Mouse (Mus musculus): ENCODE measurements around the gene Zfp398. TPM values are rescaled to one million over a fixed set of nuclear protein-coding genes. Genes with fewer than 3 reads are reported as not detected.

Zfp398 gene
- polyA plus RNA-seq, 1 experiment: 0.04 TPM

- no peaks in the 10 kb centered on the region for H3K4me1 ChIP-seq (ENCODE audit: control insufficient read depth)
- H3K36me3 ChIP-seq (ENCODE audit: control insufficient read depth): peaks cover 2% of the 10 kb centered on the region; the same call in 1 of the 2 replicates
- TF ChIP-seq GATA1 (IDR thresholded peaks at IDR 0.05; ENCODE audit: low read length): no peak
- TF ChIP-seq TAL1 (IDR thresholded peaks at IDR 0.05; ENCODE audit: low read length): no peak
- H3K27me3 ChIP-seq (ENCODE audit: control insufficient read depth): no peaks in the 10 kb centered on the region
- no peak overlapping the region for H3K4me3 ChIP-seq (replicated peaks)
- no peaks in the 10 kb centered on the region for H3K9me3 ChIP-seq (ENCODE audit: control insufficient read depth, low read length)
These were observed 15.7 kb upstream of the Zfp398 start for GRCm38 (mm10) chr6:47819626-47820325.

GRCm38 (mm10) chr6:47821236-47821635 lies 14.2 kb upstream of the Zfp398 start:
- Histone ChIP-seq H3K27me3 (ENCODE audit: control insufficient read depth) (no peaks in the 10 kb centered on the region), H3K4me1 (ENCODE audit: control insufficient read depth) (no peaks in the 10 kb centered on the region), H3K36me3 (ENCODE audit: control insufficient read depth) (peaks cover 2% of the 10 kb centered on the region; the same call in 1 of the 2 replicates), H3K9me3 (ENCODE audit: control insufficient read depth, low read length) (no peaks in the 10 kb centered on the region), H3K4me3 (replicated peaks) (no peak overlapping the region)
- TF ChIP-seq GATA1 (IDR thresholded peaks at IDR 0.05; ENCODE audit: low read length) (no peak), TAL1 (IDR thresholded peaks at IDR 0.05; ENCODE audit: low read length) (no peak)

- TF ChIP-seq TAL1 (IDR thresholded peaks at IDR 0.05; ENCODE audit: low read length) (no peak), GATA1 (IDR thresholded peaks at IDR 0.05; ENCODE audit: low read length) (no peak)
- Histone ChIP-seq H3K36me3 (ENCODE audit: control insufficient read depth) (peaks cover 2% of the 10 kb centered on the region; the same call in 1 of the 2 replicates), H3K4me1 (ENCODE audit: control insufficient read depth) (no peaks in the 10 kb centered on the region), H3K27me3 (ENCODE audit: control insufficient read depth) (no peaks in the 10 kb centered on the region), H3K4me3 (replicated peaks) (no peak overlapping the region), H3K9me3 (ENCODE audit: control insufficient read depth, low read length) (no peaks in the 10 kb centered on the region)
These were observed 13.7 kb upstream of the Zfp398 start for GRCm38 (mm10) chr6:47821776-47822175.

- Histone ChIP-seq H3K4me1 (ENCODE audit: control insufficient read depth) (peaks cover 4% of the 10 kb centered on the region), H3K9me3 (ENCODE audit: control insufficient read depth, low read length) (no peaks in the 10 kb centered on the region), H3K4me3 (replicated peaks) (no peak overlapping the region), H3K27me3 (ENCODE audit: control insufficient read depth) (no peaks in the 10 kb centered on the region), H3K36me3 (ENCODE audit: control insufficient read depth) (peaks cover 2% of the 10 kb centered on the region; the same call in 1 of the 2 replicates)
- TF ChIP-seq GATA1 (IDR thresholded peaks at IDR 0.05; ENCODE audit: low read length): no peak
- TF ChIP-seq TAL1 (IDR thresholded peaks at IDR 0.05; ENCODE audit: low read length): no peak
These were observed 11.2 kb upstream of the Zfp398 start for GRCm38 (mm10) chr6:47824241-47824640.

- Histone ChIP-seq H3K9me3 (ENCODE audit: control insufficient read depth, low read length) (no peaks in the 10 kb centered on the region), H3K4me1 (ENCODE audit: control insufficient read depth) (peaks cover 19% of the 10 kb centered on the region), H3K4me3 (replicated peaks) (no peak overlapping the region), H3K36me3 (ENCODE audit: control insufficient read depth) (no peaks in the 10 kb centered on the region), H3K27me3 (ENCODE audit: control insufficient read depth) (no peaks in the 10 kb centered on the region)
- TF ChIP-seq TAL1 (IDR thresholded peaks at IDR 0.05; ENCODE audit: low read length): no peak
- no peak for TF ChIP-seq GATA1 (IDR thresholded peaks at IDR 0.05; ENCODE audit: low read length)
These were observed 8.0 kb upstream of the Zfp398 start for GRCm38 (mm10) chr6:47827462-47827861.

- H3K4me1 ChIP-seq (ENCODE audit: control insufficient read depth): peaks cover 19% of the 10 kb centered on the region
- H3K4me3 ChIP-seq (replicated peaks): no peak overlapping the region
- H3K36me3 ChIP-seq (ENCODE audit: control insufficient read depth): no peaks in the 10 kb centered on the region
- no peaks in the 10 kb centered on the region for H3K27me3 ChIP-seq (ENCODE audit: control insufficient read depth)
- TF ChIP-seq GATA1 (IDR thresholded peaks at IDR 0.05; ENCODE audit: low read length): no peak
- no peak for TF ChIP-seq TAL1 (IDR thresholded peaks at IDR 0.05; ENCODE audit: low read length)
- H3K9me3 ChIP-seq (ENCODE audit: control insufficient read depth, low read length): no peaks in the 10 kb centered on the region
These were observed 6.5 kb upstream of the Zfp398 start for GRCm38 (mm10) chr6:47828950-47829349.

- Histone ChIP-seq H3K4me1 (ENCODE audit: control insufficient read depth) (peaks cover 23% of the 10 kb centered on the region), H3K27me3 (ENCODE audit: control insufficient read depth) (no peaks in the 10 kb centered on the region), H3K9me3 (ENCODE audit: control insufficient read depth, low read length) (no peaks in the 10 kb centered on the region), H3K36me3 (ENCODE audit: control insufficient read depth) (no peaks in the 10 kb centered on the region), H3K4me3 (replicated peaks) (peak within 1 kb of the TSS; percentile 74)
- TF ChIP-seq TAL1 (IDR thresholded peaks at IDR 0.05; ENCODE audit: low read length): no peak
- no peak for TF ChIP-seq GATA1 (IDR thresholded peaks at IDR 0.05; ENCODE audit: low read length)
These were observed 5.1 kb upstream of the Zfp398 start, which contains the start of gene Zfp786 for GRCm38 (mm10) chr6:47830104-47831078. TSS of gene Zfp786 (minus strand) at chr6:47830867.

GRCm38 (mm10) chr6:47832220-47832619 lies 3.2 kb upstream of the Zfp398 start:
- TF ChIP-seq TAL1 (IDR thresholded peaks at IDR 0.05; ENCODE audit: low read length) (no peak), GATA1 (IDR thresholded peaks at IDR 0.05; ENCODE audit: low read length) (no peak)
- Histone ChIP-seq H3K36me3 (ENCODE audit: control insufficient read depth) (no peaks in the 10 kb centered on the region), H3K4me3 (replicated peaks) (no peak overlapping the region), H3K4me1 (ENCODE audit: control insufficient read depth) (peaks cover 35% of the 10 kb centered on the region), H3K9me3 (ENCODE audit: control insufficient read depth, low read length) (no peaks in the 10 kb centered on the region), H3K27me3 (ENCODE audit: control insufficient read depth) (no peaks in the 10 kb centered on the region)

- Histone ChIP-seq H3K9me3 (ENCODE audit: control insufficient read depth, low read length) (no peaks in the 10 kb centered on the region), H3K4me1 (ENCODE audit: control insufficient read depth) (peaks cover 39% of the 10 kb centered on the region), H3K27me3 (ENCODE audit: control insufficient read depth) (no peaks in the 10 kb centered on the region), H3K4me3 (replicated peaks) (peak overlapping the region; percentile 88), H3K36me3 (ENCODE audit: control insufficient read depth) (peaks cover 5% of the 10 kb centered on the region)
- TF ChIP-seq TAL1 (IDR thresholded peaks at IDR 0.05; ENCODE audit: low read length): no peak
- no peak for TF ChIP-seq GATA1 (IDR thresholded peaks at IDR 0.05; ENCODE audit: low read length)
These were observed 592 bp downstream of the Zfp398 start for GRCm38 (mm10) chr6:47835984-47836521.

All from erythroblast, embryonic 14.5 days (primary cell).